Mouse (Mus musculus) frontal cortex, postnatal 36 days (tissue): ENCODE results near the gene Manea.
A peak's percentile ranks its signal among the peaks of the same experiment; 100 is the strongest.
"Not testable (repeated sequence)": the region's sequence is repeated elsewhere in the genome, so short reads cannot be mapped to it uniquely, and the experiment has no call there.

Source experiments
- DNase-seq, 2 experiments: peaks; one replicate each; pipeline ENCODE4 v3.0.0; 2022; ENCODE audit warnings: low spot score in 2 of 2

Manea gene

DNA sequence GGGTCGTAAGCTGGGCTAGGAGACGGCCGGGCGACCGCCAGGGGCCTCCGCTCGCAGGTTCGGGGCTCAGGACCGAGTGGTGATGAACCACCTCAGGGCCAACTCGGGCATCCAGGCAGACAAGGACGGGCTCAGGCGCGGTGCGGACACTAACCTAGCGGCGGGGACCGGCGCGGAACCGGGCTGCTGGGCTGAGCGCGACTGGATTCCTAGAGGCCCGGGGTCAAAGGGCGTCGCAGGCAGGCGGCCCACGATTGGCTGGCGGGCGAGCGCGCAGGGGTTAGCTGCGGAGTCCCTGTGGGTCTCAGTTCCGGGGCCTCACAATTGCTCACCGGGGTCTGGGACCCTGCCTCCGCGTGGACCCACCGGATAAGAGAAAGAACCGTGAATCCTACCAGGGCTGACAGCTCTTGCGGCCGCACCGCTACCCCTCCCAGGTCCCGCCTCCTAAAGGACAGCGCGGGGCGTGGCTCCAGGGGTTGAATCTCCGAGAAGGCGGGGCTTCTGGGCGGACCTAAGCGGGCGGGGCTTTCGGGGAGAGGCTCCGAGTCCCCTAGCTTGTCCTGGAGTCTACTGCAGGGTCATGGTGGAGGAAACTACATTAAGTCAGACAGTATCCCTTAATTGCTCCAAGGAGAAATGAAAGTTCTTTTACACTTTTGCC, at the start of gene Manea:
TSS of gene Manea (minus strand) at position 449 of the 664 bp plus-strand sequence.
- DNase-seq, result peak; percentile 85 to 87

DNA sequence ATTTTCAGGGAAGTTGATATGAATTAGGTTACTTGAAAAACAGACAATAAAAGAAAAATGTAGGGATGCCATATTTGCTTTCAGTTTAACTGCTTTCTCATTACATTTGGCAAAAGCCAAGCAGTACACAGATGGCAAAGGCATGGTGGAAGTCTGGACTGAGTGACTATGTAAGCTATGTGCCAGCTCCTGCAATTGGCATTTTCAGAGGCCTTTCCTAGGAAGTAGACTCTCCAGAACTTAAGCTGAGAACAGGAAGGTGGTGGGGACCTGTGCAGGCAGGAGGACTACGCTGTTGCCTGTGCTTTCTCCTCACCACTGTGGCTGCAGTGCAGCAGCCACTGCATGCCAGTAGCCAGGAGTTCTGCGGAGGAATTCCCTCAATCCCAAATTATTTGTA, 7.9 kb upstream of the Manea start:
- no peak for DNase-seq

DNA sequence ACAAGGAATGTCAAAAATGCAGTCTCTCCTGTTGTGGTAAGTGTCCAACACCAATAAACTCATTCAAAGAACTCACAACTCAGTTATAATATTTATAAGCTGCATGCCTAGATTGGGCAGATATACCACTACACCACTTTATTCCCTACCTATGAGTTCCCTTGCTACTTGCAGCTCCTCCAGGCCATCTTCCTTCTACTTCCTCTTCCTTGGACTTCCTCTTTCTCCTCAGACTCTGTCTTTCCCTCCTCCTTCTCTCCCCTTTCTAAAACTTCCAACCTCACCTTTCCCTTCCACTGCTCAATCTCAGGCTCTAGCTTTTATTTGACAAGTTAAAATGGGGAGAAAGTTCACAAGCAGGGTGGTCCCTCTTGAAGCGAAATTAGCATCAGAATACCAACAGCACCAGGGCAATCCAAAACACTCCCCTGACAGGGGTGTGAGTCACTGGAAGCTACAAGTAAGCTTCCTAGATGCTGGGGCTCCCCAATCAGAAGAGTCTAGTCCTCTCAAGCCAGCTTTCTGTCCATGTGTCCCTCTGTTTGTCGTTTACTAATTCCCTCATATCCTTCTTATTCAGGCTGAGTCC, 7.0 kb upstream of the Manea start:
- no peak for DNase-seq

DNA sequence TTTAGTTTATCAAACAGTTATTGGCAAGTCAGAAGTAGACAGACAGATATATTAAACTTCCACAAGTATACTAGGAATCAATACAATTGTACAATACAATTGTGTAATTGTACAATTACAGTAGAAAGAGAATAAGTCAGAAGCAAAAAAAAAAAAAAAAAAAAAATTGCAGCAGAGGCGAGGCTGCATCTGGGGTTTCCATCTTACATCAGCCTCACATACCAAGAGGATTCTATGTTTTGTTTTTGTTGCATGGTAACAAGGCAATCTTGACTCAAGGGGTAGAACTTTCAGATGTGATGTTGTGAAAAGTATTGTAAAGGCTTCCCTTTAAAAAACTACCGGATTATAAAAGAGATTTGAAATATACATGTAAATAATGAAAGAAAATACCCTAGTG, 548 bp upstream of the Manea start:
- DNase-seq, result no peak

DNA sequence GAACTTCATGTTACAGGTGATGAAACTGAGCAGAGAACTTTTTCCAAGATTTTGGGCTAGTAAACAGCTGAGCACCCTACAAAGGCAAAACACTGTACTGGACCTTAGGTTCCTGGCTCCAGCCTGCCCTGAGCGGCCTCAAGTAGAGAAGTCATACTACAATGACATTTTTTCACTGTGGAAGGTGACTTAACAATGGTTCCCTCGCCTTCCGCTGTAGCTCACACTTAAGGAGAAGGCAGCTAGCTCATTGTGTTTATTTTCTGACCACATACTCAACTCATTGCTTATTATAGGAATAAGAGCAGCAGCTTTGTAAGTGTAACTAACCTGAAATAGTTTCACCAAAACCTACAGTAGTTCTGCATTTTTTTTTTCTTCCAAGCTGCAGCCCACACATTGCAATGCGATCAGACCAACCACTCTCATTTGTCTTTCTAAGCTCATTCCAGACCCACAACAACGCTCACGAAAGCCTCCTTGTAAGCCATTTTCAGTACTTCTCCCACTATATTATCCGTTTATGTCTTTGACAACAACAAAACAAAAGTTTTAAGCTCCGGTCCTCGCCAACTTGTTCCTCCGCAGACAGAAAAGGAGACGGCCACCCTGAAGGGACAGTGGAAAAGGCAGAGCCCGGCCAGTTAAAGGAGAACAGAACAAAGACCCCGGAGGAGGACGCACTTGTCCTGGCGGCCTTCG, 799 bp downstream of the Manea start:
- DNase-seq, result no peak

DNA sequence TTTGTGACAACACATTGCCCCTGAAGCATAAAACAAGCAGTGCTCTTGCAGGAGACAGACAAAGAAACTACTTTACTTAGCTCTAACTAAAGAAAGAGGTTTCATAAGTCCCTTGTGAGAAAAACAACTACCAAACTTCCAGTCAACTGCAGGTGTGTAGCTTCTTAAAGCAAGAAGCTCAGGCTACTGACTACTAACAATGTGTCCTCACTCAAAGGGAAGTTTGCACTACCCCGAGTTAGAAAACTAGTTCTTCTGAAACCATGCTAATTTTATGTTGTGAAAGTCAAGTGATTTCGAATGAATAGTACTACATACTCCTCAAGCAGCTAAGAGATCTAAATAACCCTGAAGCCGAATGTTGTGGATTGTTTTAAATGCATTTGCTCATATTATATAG, 1.6 kb downstream of the Manea start:
- DNase-seq, result no peak

DNA sequence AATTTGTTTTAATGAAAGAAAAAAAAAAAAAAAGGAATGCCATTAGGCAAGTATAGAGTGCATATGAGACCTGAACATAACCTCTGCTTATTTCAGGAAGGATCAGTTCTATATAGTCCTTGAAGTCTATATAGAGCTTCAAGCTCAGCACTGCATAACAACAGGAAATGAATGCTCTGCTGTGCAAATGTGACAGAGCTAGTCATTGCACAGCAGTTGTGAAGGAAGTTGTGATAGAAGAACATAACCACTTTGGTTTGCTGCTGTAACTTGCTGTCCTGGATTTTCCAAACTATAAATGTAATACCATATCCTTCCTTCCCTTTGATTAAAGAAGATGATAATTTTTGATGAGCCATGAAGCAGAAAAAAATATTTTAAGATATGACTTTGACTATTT, 4.3 kb downstream of the Manea start:
- no peak for DNase-seq

DNA sequence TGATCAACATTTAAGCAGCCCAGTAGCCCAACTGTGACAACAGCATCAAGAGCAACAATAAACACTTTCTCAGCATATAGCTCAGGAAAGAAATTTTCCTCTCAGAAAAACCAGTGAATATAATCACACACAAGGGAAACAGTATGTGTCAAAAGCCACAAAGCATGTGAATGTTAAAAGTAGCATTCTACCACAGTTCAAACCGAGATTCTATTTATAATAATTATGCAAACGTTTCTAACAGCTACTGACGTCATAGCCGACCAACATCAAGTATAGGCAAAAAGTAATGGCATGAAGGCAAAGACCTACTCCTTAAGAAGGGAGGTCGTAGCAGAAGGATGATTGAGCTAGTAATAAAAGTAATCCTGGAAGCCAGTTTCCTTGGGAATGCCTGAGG, 8.1 kb downstream of the Manea start:
- no peak for DNase-seq

DNA sequence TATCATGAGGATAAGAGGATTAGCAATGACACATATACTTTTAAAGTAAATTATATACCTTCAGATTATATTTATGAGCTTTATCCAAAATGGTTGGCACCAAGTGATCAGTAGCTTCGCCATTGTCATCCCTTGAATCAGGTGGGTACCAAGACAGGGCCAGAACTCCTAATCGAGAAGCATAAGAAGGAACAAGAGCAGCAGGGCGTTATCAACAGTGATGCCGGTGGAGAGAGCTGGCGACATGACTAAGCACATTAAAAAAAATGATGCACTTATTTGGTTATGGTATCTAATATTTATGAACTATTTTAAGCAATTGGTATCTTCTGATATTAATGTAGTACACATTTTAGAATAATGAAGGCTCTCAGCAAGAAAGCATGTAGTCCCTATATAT, 10.1 kb downstream of the Manea start:
- no peak for DNase-seq

DNA sequence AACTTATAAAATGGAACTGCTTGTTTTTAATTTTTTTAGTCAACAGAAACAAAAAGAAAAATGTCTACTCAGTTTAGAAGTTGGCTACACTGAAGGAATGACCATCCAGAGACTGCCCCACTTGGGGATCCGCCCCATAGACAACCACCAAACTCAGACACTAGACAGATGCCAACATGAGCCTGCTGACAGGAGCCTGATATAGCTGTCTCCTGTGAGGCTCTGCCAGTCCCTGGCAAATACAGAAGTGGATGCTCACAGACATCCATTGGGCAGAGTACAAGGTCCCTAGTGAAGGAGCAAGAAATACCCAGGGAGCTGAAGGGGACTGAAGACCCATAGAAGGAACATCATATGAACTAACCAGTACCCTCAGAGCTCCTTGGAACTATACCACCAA, 42.0 kb downstream of the Manea start:
- not testable (repeated sequence) for DNase-seq

DNA sequence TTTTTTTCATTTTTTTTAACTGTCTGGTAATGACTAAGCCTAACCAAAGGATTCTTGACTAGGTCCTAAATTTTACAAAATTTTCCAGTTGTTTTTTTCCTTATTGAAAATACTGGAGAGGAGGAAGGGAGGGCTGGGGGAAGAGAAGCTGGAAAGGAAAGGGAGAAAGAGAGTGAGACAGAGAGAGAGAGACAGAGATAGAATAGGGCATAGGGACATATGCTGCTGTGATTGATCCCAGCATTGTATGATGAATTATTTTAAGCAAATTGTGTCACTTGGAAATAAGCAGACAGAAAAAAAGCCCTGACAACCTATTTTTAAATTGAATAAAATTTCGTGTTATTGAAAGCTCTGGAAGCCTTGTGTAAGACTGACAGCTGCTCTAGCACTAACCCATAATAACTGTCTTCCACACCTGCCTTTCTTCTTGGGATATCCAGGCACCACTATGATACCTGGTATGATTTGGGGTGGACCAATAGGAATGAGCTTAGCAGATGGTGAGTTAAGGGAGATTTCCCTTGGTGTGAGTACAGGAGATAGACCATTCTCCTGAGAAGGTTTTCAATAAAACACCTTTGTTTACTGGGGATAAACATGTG, 69.5 kb downstream of the Manea start:
- DNase-seq, result no peak

DNA sequence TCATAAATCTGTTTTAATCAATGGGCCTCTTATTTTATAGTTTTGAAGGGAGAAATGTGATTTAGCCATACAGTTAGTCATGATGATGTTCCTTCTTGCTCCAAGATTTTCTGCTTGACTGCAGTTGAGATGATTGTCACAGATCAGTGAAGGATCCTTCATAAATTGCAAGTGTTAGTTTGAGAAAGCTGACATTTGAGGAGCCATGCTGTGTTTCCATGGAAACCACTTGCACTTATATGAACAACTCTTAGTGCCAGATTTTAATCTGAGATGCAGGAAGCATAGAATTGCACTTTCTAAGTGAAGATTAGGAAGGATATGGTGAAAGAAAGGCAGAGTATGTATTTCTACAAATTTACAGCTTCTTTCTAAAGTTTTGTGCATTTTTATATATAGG, 70.4 kb downstream of the Manea start:
- peak in 1 of 2 experiments; percentile 34 for DNase-seq

DNA sequence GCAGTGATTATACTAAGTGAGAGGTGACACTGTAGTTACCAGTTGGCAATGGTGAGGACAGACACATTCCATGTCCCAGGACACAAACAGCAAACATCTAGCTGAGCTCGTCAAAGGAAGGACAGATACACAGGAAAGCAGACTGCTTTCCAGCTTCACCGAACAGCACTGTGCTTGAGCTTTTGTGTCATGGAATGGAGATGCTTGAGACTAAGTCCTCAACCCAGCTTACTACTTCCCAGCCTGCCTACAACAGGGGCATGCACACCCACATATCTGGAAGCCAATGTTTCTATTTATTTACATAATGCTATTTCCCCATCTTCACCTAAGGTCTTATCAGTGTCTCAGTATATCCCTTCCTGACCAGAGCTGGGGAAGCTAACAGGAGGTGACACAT, 70.9 kb downstream of the Manea start:
- DNase-seq, result no peak
